Mouse (Mus musculus): ENCODE data around the gene Trpv4. TPM values are rescaled to one million over a fixed set of nuclear protein-coding genes. Genes with fewer than 3 reads are reported as not detected.

The Trpv4 gene
- total RNA-seq, 1 experiment from 2014 or later, result not detected

DNA sequence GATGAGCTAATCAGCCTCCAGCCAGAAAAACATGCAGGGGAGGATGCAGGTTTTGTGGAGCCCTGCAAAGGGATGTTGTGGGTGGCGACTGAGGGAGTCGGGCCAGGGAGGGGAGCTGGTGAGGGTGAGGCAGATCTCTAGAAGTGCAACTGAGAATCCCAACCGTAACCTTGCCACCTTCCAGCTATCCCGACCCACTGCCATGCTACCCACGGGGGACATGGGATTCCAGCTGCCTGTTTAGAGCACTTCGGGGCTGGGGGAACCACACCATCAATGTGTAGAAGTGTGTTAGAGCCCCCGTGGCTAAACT is 18.6 kb downstream of the Trpv4 start:
- ATAC-seq (replicated peaks; ENCODE audit: insufficient number of reproducible peaks, low FRiP score, low TSS enrichment, poor library complexity, severe bottlenecking), result no peak

DNA sequence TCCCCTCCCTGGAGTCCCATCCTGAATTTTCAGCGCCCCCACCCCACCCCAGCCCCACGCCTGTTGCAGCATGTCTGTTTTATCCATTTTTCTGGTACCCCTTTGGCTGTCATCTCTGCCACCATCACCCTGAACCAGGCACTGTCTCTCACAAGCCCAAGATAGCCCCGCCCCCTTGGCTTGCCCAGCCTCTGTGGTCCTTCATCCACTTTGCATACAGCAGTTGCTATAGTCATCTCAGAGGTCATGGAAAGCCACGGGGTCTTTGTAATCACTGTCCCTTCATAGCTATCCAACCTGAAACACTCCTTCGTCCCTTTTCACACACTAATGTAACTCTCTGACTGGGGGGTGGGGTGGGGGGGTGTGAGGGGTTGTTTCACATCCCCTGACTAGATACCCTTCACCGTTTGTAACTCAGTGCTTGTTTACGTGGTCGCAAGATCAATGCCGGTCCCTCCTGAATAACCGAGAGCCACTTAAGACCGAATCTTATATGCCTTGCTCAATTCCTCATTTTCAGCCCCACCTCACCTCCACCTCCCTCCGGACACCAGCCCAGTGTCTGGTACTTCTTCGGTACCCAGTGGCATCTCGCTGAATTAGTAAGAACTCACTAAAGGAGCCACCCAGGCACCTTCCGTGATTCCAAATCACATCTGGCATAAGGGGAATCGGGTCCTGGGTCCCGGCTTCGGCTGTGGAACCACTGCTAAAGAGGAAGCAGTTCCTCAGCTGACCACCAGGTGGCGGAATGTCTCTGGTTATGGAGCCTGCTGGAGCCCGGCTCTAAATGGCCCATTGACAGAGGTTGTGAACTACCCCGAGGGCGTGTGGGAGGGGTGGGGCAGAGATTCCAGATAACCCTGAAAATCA is 19.2 kb downstream of the Trpv4 start:
- peak; percentile 92 for ATAC-seq (replicated peaks; ENCODE audit: insufficient number of reproducible peaks, low FRiP score, low TSS enrichment, poor library complexity, severe bottlenecking)

GRCm38 (mm10) chr5:114636091-114636490 is 22.1 kb downstream of the Trpv4 start:
- ATAC-seq (replicated peaks; ENCODE audit: insufficient number of reproducible peaks, low FRiP score, low TSS enrichment, poor library complexity, severe bottlenecking), result no peak

- no peak for ATAC-seq (replicated peaks; ENCODE audit: insufficient number of reproducible peaks, low FRiP score, low TSS enrichment, poor library complexity, severe bottlenecking)
Observed at GRCm38 (mm10) chr5:114631336-114631735, 26.9 kb downstream of the Trpv4 start.

GRCm38 (mm10) chr5:114625590-114625989 is 32.6 kb downstream of the Trpv4 start:
- 0 out of 2 replicates have a peak, but pooled peaks have one; percentile 28 for ATAC-seq (replicated peaks; ENCODE audit: insufficient number of reproducible peaks, low FRiP score, low TSS enrichment, poor library complexity, severe bottlenecking)

DNA sequence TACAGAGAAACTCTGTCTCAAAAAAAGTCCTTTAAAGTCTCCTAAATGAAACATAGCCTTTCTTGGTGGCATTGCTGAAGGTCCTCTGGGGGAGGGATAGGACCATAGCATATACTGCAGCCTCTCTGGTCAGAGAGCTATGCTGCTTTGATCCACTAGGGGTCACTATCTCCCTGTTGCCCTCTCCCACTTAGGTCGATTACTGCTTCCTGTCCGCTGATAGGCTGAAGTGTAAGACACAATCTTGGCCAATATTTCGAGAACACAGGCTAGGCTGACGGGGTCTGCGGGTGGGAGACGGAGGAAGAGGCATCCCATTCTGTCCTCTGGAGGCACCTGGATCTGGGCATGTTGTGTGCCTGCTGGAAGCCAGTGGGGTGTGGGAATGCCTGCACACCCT is 37.9 kb downstream of the Trpv4 start:
- ATAC-seq (replicated peaks; ENCODE audit: insufficient number of reproducible peaks, low FRiP score, low TSS enrichment, poor library complexity, severe bottlenecking), result peak; percentile 67

- ATAC-seq (replicated peaks; ENCODE audit: insufficient number of reproducible peaks, low FRiP score, low TSS enrichment, poor library complexity, severe bottlenecking), result 0 out of 2 replicates have a peak, but pooled peaks have one; percentile 41
Observed at GRCm38 (mm10) chr5:114618851-114619250, 39.4 kb downstream of the Trpv4 start.

GRCm38 (mm10) chr5:114617809-114618208 is 40.4 kb downstream of the Trpv4 start:
- no peak for ATAC-seq (replicated peaks; ENCODE audit: insufficient number of reproducible peaks, low FRiP score, low TSS enrichment, poor library complexity, severe bottlenecking)

GRCm38 (mm10) chr5:114616336-114617061 is 41.7 kb downstream of the Trpv4 start:
- ATAC-seq (replicated peaks; ENCODE audit: insufficient number of reproducible peaks, low FRiP score, low TSS enrichment, poor library complexity, severe bottlenecking), result no peak

DNA sequence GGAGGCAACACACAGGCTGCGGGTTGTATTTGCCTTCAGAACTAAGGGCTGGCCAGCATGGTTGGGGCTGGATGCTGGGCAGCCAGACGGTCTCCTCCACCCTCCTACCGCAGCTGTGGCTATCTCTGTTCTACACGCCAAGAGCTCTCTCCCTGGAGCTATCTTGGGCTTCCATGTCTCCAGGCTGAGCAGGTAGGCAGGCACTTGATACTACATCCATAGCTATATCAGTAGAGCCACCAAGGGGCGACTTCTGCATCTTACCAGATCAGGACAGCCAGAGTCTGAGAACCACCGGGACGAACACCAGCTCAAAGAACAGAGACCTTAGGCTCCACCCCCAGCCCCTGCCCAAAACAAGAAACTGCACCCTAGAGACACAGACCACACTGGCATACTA is 43.4 kb downstream of the Trpv4 start:
- no peak for ATAC-seq (replicated peaks; ENCODE audit: insufficient number of reproducible peaks, low FRiP score, low TSS enrichment, poor library complexity, severe bottlenecking)

- ATAC-seq (replicated peaks; ENCODE audit: insufficient number of reproducible peaks, low FRiP score, low TSS enrichment, poor library complexity, severe bottlenecking), result no peak
Observed at GRCm38 (mm10) chr5:114611968-114612608, 46.1 kb downstream of the Trpv4 start.

- ATAC-seq (replicated peaks; ENCODE audit: insufficient number of reproducible peaks, low FRiP score, low TSS enrichment, poor library complexity, severe bottlenecking), result no peak
Observed at GRCm38 (mm10) chr5:114611256-114611655, 47.0 kb downstream of the Trpv4 start.

DNA sequence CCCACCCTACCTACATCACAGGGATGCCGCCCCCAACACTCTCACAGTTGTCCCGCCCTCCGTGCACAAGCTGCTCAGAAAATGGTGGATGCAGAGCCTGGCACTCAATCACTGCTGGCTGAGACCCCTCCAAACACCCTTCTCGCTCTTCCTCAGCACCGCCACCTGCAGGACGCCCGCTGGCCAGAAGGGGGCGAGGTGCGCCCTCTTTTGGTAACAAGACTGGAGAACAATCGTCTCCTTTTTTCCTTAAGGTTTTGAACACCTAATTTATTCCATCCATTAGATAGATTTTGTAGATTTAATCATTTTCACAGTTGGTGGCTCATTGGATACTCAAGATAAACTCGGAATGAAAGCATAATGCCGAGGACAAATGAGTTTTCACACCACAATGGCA is 49.7 kb downstream of the Trpv4 start:
- ATAC-seq (replicated peaks; ENCODE audit: insufficient number of reproducible peaks, low FRiP score, low TSS enrichment, poor library complexity, severe bottlenecking), result no peak

DNA sequence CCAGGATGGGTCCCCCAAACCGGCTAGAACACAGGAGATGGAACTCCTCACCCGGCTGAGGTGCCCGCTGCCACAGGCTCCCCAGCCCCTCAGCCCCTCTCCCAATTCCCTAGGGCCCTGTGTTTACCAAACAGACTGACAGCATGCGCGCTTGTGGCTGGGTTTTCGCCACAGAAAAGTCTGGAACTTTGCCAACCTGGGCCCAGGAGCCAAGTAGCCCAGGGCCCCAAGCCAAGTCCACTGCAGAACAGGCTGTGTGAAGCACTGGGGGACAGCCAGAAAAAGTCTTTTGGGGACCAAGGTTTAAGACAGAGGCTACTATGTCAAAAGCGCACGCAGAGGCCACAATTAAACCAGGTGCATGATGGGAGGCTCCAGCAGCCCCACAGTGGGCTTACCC is 50.6 kb downstream of the Trpv4 start:
- no peak for ATAC-seq (replicated peaks; ENCODE audit: insufficient number of reproducible peaks, low FRiP score, low TSS enrichment, poor library complexity, severe bottlenecking)

DNA sequence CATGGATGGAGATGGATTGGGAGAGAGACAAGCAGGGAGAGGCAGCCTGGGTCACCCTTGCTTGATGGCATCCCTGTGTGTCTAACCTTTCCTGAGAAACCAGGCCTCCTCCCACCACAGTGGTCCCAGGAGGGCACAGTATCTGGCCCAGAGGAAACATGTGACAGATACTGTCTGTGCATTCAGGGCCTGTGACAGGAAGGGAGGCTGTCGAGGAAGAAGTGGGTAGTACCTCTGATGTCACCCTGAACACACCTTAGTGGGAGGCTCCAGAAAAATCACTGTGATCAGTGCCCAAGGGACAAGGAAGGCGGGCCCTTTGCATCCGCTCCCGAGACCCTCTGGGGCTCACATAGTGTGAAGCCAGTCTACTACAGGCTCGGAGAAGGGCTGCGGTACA is 52.2 kb downstream of the Trpv4 start:
- no peak for ATAC-seq (replicated peaks; ENCODE audit: insufficient number of reproducible peaks, low FRiP score, low TSS enrichment, poor library complexity, severe bottlenecking)

DNA sequence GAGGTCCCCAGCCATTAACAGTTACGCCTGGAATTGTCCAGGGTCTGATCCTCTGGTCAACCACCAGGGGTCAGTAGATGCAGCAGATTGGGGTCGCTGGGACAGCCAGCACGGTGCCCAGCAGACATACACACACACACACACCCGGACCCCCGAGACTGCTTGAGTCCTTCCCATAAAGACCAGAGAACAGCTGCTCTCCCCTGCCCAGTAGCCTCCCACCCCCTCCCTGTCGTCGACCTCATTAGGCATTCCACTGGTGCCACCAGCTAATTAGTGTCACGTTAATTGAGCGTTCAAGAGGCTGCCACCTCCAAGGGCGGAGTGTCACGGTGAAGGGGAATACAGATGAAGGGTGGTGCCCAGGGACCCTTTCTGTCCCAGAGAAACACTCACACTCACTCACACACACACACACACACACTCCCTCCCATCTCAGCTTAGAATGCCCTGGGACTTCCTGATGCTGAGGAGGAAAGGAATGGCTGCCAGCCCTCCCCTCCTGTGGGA is 53.4 kb downstream of the Trpv4 start:
- ATAC-seq (replicated peaks; ENCODE audit: insufficient number of reproducible peaks, low FRiP score, low TSS enrichment, poor library complexity, severe bottlenecking), result no peak

- no peak for ATAC-seq (replicated peaks; ENCODE audit: insufficient number of reproducible peaks, low FRiP score, low TSS enrichment, poor library complexity, severe bottlenecking)
Observed at GRCm38 (mm10) chr5:114603975-114604374, 54.2 kb downstream of the Trpv4 start.

DNA sequence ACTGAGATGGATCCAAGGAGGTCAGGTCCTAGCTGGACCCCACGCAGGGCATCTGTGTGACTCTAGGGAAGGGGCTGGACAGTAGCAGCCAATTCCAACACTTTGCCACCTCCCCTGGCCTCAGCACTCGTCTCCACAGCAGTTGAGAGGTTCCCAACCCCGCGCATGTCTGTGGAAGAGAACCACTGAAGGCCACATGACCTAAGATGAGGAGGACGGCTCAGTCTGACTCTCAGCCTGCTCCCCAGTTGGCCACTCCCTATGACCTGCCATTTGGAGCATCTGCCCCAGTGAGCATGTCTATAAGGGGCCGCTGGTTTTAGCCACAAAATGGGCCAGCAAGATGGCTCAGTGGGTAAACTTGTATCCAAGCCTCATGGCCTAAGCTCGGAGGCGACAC is 56.2 kb downstream of the Trpv4 start:
- ATAC-seq (replicated peaks; ENCODE audit: insufficient number of reproducible peaks, low FRiP score, low TSS enrichment, poor library complexity, severe bottlenecking), result no peak

DNA sequence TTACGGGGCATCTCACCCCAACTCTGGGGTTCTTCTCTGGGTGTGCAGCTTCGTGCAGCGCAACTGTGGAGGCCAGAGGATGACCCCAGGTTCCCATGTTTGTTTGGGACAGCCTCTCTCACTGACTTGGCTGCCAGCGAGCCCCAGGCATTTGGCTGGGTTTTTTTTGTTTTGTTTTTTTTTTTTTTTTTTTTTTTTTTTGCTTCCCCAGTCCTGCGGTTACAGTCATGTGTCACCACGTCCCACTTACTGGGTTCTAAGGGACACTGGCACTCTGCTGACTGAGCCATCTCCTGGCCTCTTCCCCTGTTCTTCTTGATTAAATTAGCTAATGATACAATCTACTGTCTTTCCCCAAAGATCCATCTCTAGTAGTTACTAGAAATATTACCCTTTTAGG is 60.6 kb downstream of the Trpv4 start:
- no peak for ATAC-seq (replicated peaks; ENCODE audit: insufficient number of reproducible peaks, low FRiP score, low TSS enrichment, poor library complexity, severe bottlenecking)
